Mouse (Mus musculus): ENCODE measurements at regions not wholly inside any gene's neighbourhood (a gene's known extent, or its start where the extent isn't known, plus 50 kb on each side); places are given as distances from the start of the nearest gene placed in this dataset.

DNA sequence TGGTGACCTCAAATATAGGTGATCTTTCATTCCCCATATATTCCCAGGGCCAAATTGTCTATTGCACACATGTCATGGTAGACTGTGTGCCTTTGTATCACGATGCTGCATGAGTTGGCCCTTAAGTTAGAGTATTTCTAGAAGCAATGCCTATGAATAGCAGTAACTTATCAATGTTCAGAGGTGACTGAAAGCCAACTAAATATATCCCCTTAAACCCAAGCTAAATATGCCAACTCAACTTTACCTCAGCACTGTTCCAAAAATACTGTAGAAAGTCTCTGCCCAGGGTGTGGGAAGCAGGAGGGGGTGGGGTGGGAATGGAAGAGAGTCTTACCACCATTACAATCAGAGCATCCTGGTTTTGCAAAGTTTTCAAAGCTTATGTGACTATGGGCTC is 144.6 kb upstream of the Serp2 start:
- no peak for DNase-seq

DNA sequence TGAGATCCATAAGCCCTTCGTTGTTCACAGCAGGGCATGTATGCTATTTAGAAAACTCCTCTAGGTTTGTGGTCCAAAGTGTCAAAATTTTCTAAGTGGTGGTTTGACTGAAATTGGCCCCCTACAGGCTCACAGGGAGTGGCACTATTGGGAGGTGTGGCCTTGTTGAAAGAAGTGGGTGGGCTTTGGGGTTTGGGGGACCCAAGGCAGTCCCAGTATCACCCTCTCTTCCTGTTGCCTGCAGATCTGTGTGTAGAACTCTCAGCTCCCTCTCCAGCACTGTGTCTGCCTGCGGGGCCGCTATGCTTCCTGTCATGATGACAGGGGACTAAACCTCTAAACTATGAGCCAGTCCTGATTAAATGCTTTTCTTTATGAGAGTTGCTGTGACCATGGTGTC is 144.1 kb upstream of the Serp2 start:
- no peak for DNase-seq

GRCm38 (mm10) chr14:76700190-76700589 is 143.5 kb upstream of the Serp2 start:
- no peak for DNase-seq

DNA sequence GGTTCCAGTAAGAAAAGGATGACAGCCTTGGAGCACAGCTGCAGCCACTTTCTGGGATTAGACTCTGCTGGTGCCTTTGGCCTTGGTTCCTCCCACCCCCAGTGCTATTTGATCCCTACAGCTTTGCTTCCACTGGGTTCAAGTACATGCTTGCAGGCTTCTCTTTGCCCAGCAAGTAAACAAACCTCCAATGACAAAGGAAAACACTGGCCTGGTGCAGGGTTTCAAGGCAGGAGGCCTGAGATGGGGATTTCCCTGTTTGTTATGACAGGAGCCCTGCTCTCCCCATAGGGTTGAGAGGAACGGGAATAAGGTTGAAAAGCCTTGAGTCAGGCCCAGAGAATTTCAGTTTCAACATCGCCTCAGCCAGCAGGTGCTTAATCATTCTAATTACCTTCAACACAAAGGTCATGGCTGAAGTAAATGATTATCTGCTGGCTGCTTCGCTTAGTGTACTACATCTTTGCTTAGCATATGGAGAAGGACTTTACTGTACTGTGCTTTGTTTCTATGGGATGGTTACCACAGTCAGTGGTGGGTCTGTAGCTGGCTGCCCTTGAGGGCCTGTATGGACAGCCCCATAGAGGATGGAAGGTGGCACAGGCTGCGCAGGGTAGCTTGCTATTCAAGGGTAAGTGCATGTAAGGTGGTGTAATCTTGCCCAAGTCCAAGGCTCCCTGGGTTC is 142.2 kb upstream of the Serp2 start:
- DNase-seq = peak; percentile 55 to 67

DNA sequence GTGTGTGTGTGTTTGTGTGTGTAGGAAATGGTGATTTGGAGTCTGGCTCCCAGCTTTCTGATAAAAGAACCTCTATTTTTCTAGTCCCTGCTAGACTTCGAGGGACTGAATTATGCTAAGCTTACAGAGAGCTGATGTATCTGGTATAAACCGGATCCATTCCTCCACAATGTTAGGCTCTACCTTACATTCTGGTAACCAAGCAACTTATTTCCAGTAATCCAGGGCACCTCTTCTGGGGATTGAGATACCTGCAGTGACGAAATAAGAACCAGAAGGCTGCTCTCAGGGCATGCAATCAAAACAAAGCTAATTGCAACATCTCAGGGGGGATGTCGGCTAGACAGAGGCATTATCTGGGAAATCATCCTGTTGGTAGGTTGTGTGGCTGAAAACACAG is 140.0 kb upstream of the Serp2 start:
- DNase-seq = no peak

- no peak for DNase-seq
Measured at GRCm38 (mm10) chr14:76695691-76696355, 139.1 kb upstream of the Serp2 start.

DNA sequence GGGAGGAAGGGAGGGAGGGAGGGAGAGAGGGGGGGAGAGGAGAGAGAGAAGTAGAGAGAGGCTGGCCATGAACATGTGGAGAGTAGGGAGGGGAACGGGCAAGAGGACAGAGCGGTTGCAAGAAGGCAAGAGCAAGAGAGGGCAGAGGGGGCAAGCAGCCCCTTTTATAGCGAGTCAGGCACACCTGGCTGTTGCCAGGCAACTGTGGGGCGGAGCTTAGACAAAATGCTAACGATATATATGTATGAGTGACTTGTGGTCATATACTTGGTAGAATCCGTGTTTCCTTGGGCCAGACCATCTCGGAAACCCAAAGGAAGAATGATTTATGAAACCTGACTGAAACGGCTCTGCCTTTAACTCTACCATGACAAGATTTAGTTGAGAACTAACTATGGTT is 138.2 kb upstream of the Serp2 start:
- DNase-seq = no peak

DNA sequence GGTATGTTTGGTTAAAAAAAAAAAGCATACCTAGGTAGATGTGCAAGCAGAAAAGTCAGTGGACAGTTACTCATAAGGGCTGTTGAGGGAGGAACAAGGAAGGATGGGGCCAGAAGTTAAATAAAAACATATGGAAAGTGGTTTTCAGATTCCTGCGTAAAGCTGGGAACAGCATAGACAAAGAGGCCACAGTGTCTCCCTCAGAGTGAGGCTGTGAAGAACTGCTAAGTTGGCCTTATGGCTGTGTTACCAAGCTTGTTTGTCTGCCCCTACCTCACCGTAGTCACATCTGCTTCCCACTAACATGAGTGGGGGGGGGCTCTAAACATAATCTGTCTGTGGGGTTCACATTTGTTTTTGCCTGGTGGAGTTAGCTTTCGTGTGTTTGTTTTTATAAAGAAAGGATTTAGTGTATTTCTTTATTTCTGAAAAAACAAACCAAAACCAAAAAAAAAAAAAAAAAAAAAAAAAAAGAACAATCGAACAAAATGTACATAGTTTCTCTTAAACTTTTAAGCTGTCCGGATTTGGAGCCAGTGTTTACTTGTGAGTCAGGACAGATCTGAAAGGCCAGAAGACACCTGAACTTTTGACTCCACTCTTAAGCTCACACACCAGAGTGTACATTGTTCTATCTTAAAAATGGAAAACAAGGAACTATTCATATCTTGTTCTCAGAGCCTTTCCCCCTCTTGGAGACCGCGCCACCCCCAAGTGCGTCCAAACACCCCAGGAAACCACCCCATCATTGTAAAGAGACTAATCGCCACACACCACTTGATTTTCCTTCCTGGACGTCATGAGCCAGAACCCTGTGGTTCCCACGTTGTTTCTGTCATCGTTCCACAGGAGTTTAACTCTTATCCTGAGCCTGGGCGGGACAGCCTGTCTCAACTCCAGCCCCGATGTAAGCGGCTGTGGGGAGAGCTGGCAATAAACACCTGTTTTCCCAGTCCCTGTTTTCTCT is 136.9 kb upstream of the Serp2 start:
- DNase-seq = peak; percentile 20 to 25

DNA sequence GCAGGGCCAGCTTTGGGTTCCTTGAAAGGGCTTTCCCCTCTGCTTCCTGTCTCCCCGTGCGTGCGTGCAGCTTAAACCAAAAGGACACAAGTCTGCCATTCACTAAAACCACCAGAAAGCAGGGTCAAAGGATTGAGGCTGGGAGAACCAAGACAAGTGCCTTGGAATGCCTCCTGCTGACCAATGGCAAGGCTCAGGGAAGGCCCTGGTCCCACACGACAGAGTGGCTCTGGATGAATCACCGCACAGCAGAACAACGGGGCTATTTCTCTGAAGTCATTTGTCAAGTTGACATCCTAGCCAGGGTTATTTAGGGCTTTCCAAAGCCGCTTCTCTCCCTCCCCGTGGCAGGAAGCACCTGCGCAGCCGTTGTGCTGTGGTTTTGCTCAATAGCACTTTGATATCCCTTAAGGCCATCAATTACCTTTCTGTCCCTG is 131.3 kb upstream of the Serp2 start:
- DNase-seq = peak; percentile 22 to 34

GRCm38 (mm10) chr14:76686762-76687453 is 130.2 kb upstream of the Serp2 start:
- no peak for DNase-seq

DNA sequence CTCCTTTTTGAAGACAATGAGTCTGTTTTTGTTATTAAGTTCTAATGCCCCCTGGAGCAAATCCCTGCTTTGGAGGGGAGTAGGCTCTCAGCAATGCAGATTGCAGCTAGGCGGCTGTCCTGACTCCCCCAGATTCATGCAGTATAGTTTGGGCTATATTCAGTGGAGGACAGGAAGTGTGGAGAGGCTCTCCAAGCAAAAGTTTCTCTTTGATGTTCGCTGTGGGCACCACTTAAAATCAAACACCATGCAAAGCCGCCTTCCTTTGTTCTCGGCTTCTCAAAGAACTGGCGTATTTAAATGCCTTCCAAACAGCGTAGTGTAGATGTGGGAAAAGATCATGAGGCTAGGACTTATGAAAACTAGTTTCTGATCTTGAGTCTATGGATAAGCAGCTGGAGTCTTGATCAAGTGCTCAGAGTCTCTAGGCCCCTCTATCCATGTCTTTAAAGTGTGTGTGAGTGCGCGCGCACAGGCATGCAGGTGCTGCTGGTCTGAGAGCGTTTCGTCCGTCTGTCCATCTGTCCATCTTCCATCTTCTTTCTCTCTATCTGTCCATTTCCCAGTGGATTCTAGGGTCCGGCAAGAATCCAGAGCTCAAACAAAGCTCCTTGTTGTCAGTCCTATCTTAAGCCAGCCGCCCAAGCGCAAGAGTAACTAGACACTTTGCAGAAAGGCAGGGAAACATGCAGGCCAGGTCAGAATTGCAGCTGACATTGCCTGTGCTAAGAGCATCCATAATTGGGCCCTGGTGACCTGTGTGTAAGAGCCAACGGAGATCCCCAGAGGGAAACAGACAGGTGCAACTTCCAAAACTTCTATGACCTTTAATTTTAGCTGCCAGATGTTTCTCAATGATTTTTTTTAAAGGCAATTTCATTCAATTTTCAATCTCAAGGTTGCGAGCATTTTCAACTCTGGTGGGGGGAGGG is 129.4 kb upstream of the Serp2 start:
- DNase-seq = no peak

GRCm38 (mm10) chr14:76684327-76684726 is 127.6 kb upstream of the Serp2 start:
- DNase-seq = no peak

GRCm38 (mm10) chr14:76681581-76682377 is 125.1 kb upstream of the Serp2 start:
- peak; percentile 67 to 80 for DNase-seq

- no peak for DNase-seq
Measured at GRCm38 (mm10) chr14:76678512-76679134, 121.9 kb upstream of the Serp2 start.

DNA sequence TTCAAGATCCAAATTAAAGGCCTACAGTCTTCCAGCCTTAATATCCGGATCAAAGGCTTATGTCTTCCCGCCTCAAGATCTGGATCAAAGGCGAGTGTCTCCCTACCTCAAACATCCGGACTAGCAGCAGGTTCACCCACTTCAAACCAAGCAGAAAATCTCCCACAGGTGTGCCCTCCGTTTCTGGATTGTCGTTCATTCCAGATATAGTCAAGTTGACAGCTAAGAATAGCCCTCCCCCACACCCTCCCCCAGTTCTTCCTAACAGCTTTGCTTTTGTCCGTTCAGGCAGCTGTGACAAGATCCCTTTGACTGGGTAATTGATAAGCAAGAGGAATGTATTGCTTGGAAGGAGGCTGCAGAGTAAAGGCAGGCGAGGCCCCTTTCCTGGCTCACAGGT is 118.3 kb upstream of the Serp2 start:
- DNase-seq = no peak

GRCm38 (mm10) chr14:76673671-76674331 is 117.1 kb upstream of the Serp2 start:
- no peak for DNase-seq

GRCm38 (mm10) chr14:76672899-76673298 is 116.2 kb upstream of the Serp2 start:
- DNase-seq = no peak

- DNase-seq = no peak
Measured at GRCm38 (mm10) chr14:76672442-76672841, 115.8 kb upstream of the Serp2 start.

GRCm38 (mm10) chr14:76671023-76671422 is 114.3 kb upstream of the Serp2 start:
- DNase-seq = no peak
